Mouse (Mus musculus): ENCODE measurements around the gene Efhd1. TPM values are rescaled to one million over a fixed set of nuclear protein-coding genes. Genes with fewer than 3 reads are reported as not detected.

Efhd1 gene
- polyA plus RNA-seq, 1 experiment from 2014 or later: 0.54 TPM

DNA sequence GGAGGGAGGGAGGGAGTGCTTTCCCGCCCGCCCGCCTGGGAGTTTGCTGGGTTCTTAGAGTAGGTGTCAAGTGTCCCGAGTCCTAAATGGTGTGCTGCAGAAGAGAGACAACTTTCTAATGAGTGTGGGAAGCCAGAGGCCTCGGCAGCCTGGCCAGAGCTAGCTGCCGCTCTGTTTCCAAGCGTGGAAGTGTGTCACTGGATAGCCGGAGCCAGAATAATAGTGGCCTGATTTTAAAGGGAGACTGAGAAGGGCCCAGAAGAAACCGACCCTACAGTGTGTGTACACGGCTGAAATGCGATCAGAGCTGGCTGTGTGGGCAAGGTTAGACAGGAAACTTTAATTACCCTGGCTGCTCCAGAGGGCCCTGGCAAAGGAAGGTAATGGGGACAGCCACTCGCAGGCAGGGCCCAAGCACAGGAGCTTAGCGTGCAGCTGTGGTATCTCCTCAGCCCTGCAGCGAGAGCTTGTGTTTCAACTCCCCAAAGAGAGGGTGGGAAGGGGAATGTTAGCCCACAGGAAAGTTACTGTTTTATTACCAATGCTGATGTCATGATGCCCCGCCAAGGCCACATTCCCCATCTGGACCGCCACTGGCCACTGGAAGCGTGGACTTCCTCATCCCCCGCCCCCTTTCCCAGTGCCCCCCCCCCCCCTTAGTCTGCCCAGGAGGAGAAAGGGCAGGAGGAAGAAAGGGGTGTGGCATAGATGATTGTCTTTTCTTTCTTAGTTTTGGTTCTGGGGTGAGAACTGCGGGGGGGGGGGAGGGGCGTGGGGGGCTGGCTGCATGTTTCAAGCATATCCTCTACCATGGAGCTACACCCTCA, 6.7 kb downstream of the Efhd1 start:
- no peak overlapping the region for H3K4me3 ChIP-seq
- peak; percentile 38; the same call in 1 of the 2 replicates for ATAC-seq (ENCODE audit: low FRiP score, low read depth)
- peaks cover 49% of the 10 kb centered on the region for H3K27me3 ChIP-seq
- peak overlapping the region; percentile 20 for H3K27ac ChIP-seq (replicated peaks)
- WGBS: 7% methylated on average over 17 of the region's 20 CpGs
- H3K4me2 ChIP-seq (replicated peaks): peak overlapping the region; percentile 31
- H3K4me1 ChIP-seq: peaks cover 16% of the 10 kb centered on the region
- no peaks in the 10 kb centered on the region for H3K36me3 ChIP-seq
- 0 out of 2 replicates have a peak overlapping the region, but pooled peaks have one; percentile 31 for H3K9ac ChIP-seq (replicated peaks)
- no peaks in the 10 kb centered on the region for H3K9me3 ChIP-seq

DNA sequence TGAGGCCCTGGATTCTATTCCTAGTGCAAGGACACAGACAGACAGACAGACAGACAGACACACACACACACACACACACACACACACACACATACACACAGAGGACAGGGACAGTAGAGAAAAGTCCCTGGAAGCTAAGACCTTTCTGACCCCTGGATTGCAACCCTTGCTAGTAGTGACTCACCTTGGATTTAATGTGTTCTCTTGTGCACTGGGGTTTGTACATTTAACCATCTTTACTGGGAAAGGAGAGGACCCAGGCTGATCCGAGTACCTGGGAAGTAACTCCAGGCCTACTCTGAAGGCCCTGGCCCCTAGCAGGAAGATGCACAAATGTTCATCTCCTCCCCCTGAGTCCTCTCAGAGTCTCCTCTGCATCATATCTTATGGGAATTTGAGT, 7.4 kb downstream of the Efhd1 start:
- H3K4me2 ChIP-seq (replicated peaks): no peak overlapping the region
- ATAC-seq (ENCODE audit: low FRiP score, low read depth): no peak
- no peak overlapping the region for H3K4me3 ChIP-seq
- peaks cover 42% of the 10 kb centered on the region for H3K27me3 ChIP-seq
- no peaks in the 10 kb centered on the region for H3K9me3 ChIP-seq
- no peak overlapping the region for H3K9ac ChIP-seq (replicated peaks)
- no peaks in the 10 kb centered on the region for H3K36me3 ChIP-seq
- no peak overlapping the region for H3K27ac ChIP-seq (replicated peaks)
- 93% methylated on average over 1 of the region's 1 CpGs for WGBS
- H3K4me1 ChIP-seq: peaks cover 16% of the 10 kb centered on the region

GRCm38 (mm10) chr1:87272462-87272861, 8.3 kb downstream of the Efhd1 start:
- Histone ChIP-seq H3K27me3 (peaks cover 33% of the 10 kb centered on the region), H3K9me3 (no peaks in the 10 kb centered on the region), H3K9ac (replicated peaks) (no peak overlapping the region), H3K4me2 (replicated peaks) (no peak overlapping the region), H3K4me1 (peaks cover 16% of the 10 kb centered on the region), H3K36me3 (no peaks in the 10 kb centered on the region), H3K4me3 (no peak overlapping the region), H3K27ac (replicated peaks) (no peak overlapping the region)
- ATAC-seq (ENCODE audit: low FRiP score, low read depth): no peak
- 64% methylated on average over 3 of the region's 3 CpGs for WGBS

GRCm38 (mm10) chr1:87273514-87273942, 9.4 kb downstream of the Efhd1 start:
- H3K9me3 ChIP-seq: no peaks in the 10 kb centered on the region
- H3K4me2 ChIP-seq (replicated peaks): no peak overlapping the region
- ATAC-seq (ENCODE audit: low FRiP score, low read depth): no peak
- no peak overlapping the region for H3K4me3 ChIP-seq
- peaks cover 23% of the 10 kb centered on the region for H3K27me3 ChIP-seq
- peaks cover 16% of the 10 kb centered on the region for H3K4me1 ChIP-seq
- H3K27ac ChIP-seq (replicated peaks): no peak overlapping the region
- 66% methylated on average over 3 of the region's 3 CpGs for whole genome bisulfite sequencing
- H3K9ac ChIP-seq (replicated peaks): no peak overlapping the region
- H3K36me3 ChIP-seq: no peaks in the 10 kb centered on the region

DNA sequence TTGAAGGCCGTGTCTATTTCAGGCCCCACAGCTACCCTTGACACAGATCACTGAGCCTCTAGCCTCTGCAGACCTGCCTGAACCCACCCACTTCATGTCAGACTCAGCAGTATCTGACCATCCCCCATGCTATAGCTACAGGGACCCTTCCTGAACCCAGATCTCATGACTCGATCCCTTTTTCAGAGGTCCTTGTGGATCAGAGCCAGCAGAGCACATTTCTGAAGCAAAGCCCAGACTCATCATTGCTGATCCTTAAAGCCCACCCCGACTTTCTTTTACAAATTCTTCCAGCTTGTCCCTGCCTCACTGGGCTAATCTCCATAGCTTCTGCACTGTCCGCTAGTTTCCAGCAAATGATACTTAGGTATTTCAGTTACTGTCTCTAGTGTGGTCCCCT, 10.0 kb downstream of the Efhd1 start:
- peaks cover 16% of the 10 kb centered on the region for H3K4me1 ChIP-seq
- H3K27ac ChIP-seq (replicated peaks): no peak overlapping the region
- H3K27me3 ChIP-seq: peaks cover 17% of the 10 kb centered on the region
- H3K36me3 ChIP-seq: no peaks in the 10 kb centered on the region
- no peak overlapping the region for H3K9ac ChIP-seq (replicated peaks)
- 66% methylated on average over 4 of the region's 4 CpGs for WGBS
- no peak overlapping the region for H3K4me2 ChIP-seq (replicated peaks)
- no peak overlapping the region for H3K4me3 ChIP-seq
- H3K9me3 ChIP-seq: no peaks in the 10 kb centered on the region
- no peak for ATAC-seq (ENCODE audit: low FRiP score, low read depth)

- H3K36me3 ChIP-seq: no peaks in the 10 kb centered on the region
- H3K27ac ChIP-seq (replicated peaks): no peak overlapping the region
- no peak overlapping the region for H3K9ac ChIP-seq (replicated peaks)
- H3K4me1 ChIP-seq: peaks cover 14% of the 10 kb centered on the region
- H3K4me3 ChIP-seq: no peak overlapping the region
- peaks cover 6% of the 10 kb centered on the region; the same call in 1 of the 2 replicates for H3K27me3 ChIP-seq
- H3K9me3 ChIP-seq: no peaks in the 10 kb centered on the region
- H3K4me2 ChIP-seq (replicated peaks): no peak overlapping the region
- WGBS: 95% methylated on average over 12 of the region's 12 CpGs
- no peak for ATAC-seq (ENCODE audit: low FRiP score, low read depth)
Measured at GRCm38 (mm10) chr1:87275151-87275550, 11.0 kb downstream of the Efhd1 start.

GRCm38 (mm10) chr1:87276056-87276455, 11.9 kb downstream of the Efhd1 start:
- H3K27ac ChIP-seq (replicated peaks): no peak overlapping the region
- H3K4me3 ChIP-seq: no peak overlapping the region
- H3K4me2 ChIP-seq (replicated peaks): no peak overlapping the region
- H3K36me3 ChIP-seq: no peaks in the 10 kb centered on the region
- H3K9ac ChIP-seq (replicated peaks): no peak overlapping the region
- H3K9me3 ChIP-seq: no peaks in the 10 kb centered on the region
- 79% methylated on average over 2 of the region's 2 CpGs for WGBS
- ATAC-seq (ENCODE audit: low FRiP score, low read depth): no peak
- 0 out of 2 replicates have a peak, but pooled peaks cover 5% of the 10 kb centered on the region for H3K27me3 ChIP-seq
- peaks cover 5% of the 10 kb centered on the region for H3K4me1 ChIP-seq

DNA sequence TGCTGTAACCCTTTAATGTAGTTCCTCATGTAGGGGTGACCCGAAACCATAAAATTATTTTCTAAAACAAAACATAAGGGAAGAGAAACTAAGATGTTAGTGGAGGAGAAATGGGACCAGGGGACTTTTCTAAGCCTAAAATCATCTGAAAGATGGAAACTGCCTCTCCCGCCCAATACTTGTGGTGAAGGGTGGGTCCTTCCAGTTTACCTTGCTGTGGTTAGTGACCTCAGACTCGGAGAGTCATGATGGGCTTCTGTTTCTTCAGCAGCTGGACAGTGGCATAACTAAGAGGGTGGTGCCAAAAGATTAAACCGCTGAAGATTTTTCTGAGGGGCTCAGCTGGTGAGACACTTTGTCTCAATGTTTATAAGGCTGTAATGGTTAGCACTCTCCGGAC, 16.1 kb downstream of the Efhd1 start:
- no peak overlapping the region for H3K27ac ChIP-seq (replicated peaks)
- H3K9me3 ChIP-seq: no peaks in the 10 kb centered on the region
- no peak overlapping the region for H3K4me3 ChIP-seq
- H3K4me1 ChIP-seq: peaks cover 3% of the 10 kb centered on the region; the same call in 1 of the 2 replicates
- 0 out of 2 replicates have a peak, but pooled peaks cover 5% of the 10 kb centered on the region for H3K27me3 ChIP-seq
- no peak for ATAC-seq (ENCODE audit: low FRiP score, low read depth)
- no peak overlapping the region for H3K9ac ChIP-seq (replicated peaks)
- H3K4me2 ChIP-seq (replicated peaks): no peak overlapping the region
- H3K36me3 ChIP-seq: no peaks in the 10 kb centered on the region
- whole genome bisulfite sequencing: 82% methylated on average over 5 of the region's 5 CpGs

DNA sequence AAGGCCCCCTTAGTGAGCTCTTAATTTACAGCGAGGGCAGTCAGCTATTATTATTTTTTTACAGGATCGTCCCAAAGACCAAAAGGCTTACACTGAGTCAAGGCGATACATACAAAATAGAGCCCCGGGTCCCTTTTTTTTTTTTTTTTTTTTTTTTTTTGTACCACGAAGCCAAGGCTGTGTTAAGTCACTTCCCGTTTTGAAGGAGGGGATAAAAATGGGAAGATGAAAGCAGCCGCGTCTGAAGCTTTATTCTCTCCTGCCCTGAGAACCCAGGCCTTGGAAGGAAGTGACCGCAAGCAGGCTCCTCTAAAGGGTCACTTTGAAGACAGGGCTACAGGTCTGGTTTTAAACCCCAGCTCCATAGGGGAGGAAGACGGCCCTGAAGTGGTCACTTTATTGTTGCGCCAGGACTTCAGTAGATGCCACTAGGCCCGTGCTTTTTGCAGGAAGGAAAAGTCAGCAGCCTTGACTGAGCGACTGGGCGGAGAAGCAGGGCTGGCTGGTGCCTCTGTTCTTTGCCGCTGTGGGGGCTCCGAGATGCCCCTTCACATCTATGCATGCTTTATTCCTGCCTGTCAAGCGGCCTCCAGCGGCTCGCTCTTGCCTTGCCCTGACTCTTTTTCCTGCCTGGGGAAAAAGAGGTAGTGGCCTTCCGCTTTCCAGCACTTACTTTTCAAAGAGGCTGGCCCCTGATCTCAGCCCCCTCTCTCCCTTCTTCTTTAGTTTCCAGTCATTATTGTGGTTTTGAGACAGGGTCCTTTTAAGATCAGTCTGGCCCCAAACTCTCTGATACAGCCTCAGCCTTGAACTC, 17.6 kb downstream of the Efhd1 start:
- H3K36me3 ChIP-seq: no peaks in the 10 kb centered on the region
- WGBS: 18% methylated on average over 20 of the region's 20 CpGs
- H3K9me3 ChIP-seq: no peaks in the 10 kb centered on the region
- peak overlapping the region; percentile 28 for H3K4me2 ChIP-seq (replicated peaks)
- no peak overlapping the region for H3K4me3 ChIP-seq
- peaks cover 3% of the 10 kb centered on the region; the same call in 1 of the 2 replicates for H3K4me1 ChIP-seq
- ATAC-seq (ENCODE audit: low FRiP score, low read depth): no peak
- no peak overlapping the region for H3K9ac ChIP-seq (replicated peaks)
- H3K27me3 ChIP-seq: 0 out of 2 replicates have a peak, but pooled peaks cover 5% of the 10 kb centered on the region
- H3K27ac ChIP-seq (replicated peaks): no peak overlapping the region

DNA sequence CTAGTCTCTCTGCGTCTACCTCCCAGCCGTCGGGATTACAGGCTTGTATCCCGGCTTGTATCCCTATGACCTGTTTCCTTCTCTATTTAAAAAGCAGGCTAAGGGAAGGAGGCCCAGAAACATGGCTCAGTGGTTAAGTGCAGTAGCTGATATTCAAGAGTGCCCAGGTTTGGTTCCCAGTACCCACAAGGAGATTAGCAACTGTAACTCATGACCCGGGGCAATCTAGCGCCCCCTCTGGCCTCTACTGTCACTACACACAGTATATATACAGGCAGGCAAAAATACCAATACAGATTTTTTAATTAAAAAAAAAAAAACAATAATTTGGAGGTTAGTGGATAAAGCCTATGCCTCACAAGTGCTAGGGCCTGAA, 18.2 kb downstream of the Efhd1 start:
- H3K4me1 ChIP-seq: peaks cover 3% of the 10 kb centered on the region; the same call in 1 of the 2 replicates
- no peak overlapping the region for H3K27ac ChIP-seq (replicated peaks)
- H3K36me3 ChIP-seq: no peaks in the 10 kb centered on the region
- no peak for ATAC-seq (ENCODE audit: low FRiP score, low read depth)
- no peak overlapping the region for H3K4me3 ChIP-seq
- no peak overlapping the region for H3K4me2 ChIP-seq (replicated peaks)
- H3K27me3 ChIP-seq: 0 out of 2 replicates have a peak, but pooled peaks cover 5% of the 10 kb centered on the region
- no peaks in the 10 kb centered on the region for H3K9me3 ChIP-seq
- 68% methylated on average over 6 of the region's 6 CpGs for WGBS
- no peak overlapping the region for H3K9ac ChIP-seq (replicated peaks)

GRCm38 (mm10) chr1:87283410-87283960, 19.3 kb downstream of the Efhd1 start:
- Histone ChIP-seq H3K27ac (replicated peaks) (no peak overlapping the region), H3K9me3 (no peaks in the 10 kb centered on the region), H3K27me3 (0 out of 2 replicates have a peak, but pooled peaks cover 5% of the 10 kb centered on the region), H3K4me3 (no peak overlapping the region), H3K4me1 (peaks cover 3% of the 10 kb centered on the region; the same call in 1 of the 2 replicates), H3K4me2 (replicated peaks) (no peak overlapping the region), H3K9ac (replicated peaks) (no peak overlapping the region), H3K36me3 (no peaks in the 10 kb centered on the region)
- no peak for ATAC-seq (ENCODE audit: low FRiP score, low read depth)
- WGBS: 81% methylated on average over 10 of the region's 10 CpGs

All from midbrain, embryonic 12.5 days (tissue).